Mouse (Mus musculus) intestine, embryonic 16.5 days (tissue): ENCODE results near the gene Clta. TPM values are rescaled to one million over a fixed set of nuclear protein-coding genes. Genes with fewer than 3 reads are reported as not detected.
A peak's percentile ranks its signal among the peaks of the same experiment; 100 is the strongest.

Experiments
- ATAC-seq: fragments of 200-750 bp; cut with Nextera tagmentation; 2 replicates; pipeline ENCODE4 v1.8.0; 2017; ENCODE audit warnings: moderate TSS enrichment, moderate library complexity
- H3K27ac ChIP-seq: fragments of 300-500 bp; sonication (generic); 2 replicates; pipeline ENCODE4 v1.5.1; 2014; ENCODE audit warnings: mild to moderate bottlenecking, low read length
- H3K27me3 ChIP-seq: fragments of 300-500 bp; sonication (generic); replicated peaks from 2 replicates; pipeline ENCODE4 v1.6.1; 2014; ENCODE audit warnings: low read length, control low read depth, mixed read lengths; ENCODE audit not compliant: control insufficient read depth, insufficient read depth
- H3K36me3 ChIP-seq: fragments of 300-500 bp; sonication (generic); 2 replicates; pipeline ENCODE4 v1.6.1; 2014; ENCODE audit warnings: low read length, control low read depth; ENCODE audit not compliant: control insufficient read depth, insufficient read depth
- H3K4me1 ChIP-seq: fragments of 300-500 bp; sonication (generic); 2 replicates; pipeline ENCODE4 v1.6.1; 2014; ENCODE audit warnings: low read length, control low read depth, mixed read lengths; ENCODE audit not compliant: control insufficient read depth, insufficient read depth
- H3K4me2 ChIP-seq: fragments of 300-500 bp; sonication (generic); 2 replicates; pipeline ENCODE4 v1.6.1; 2014; ENCODE audit warnings: low read depth, low read length, control low read depth
- H3K4me3 ChIP-seq: fragments of 300-500 bp; sonication (generic); 2 replicates; pipeline ENCODE4 v1.5.1; 2014; ENCODE audit warnings: mild to moderate bottlenecking, low read length
- H3K9ac ChIP-seq: fragments of 300-500 bp; sonication (generic); 2 replicates; pipeline ENCODE4 v1.6.1; 2014; ENCODE audit warnings: low read depth, low read length
- H3K9me3 ChIP-seq: fragments of 300-500 bp; sonication (generic); 2 replicates; pipeline ENCODE4 v1.6.1; 2016; ENCODE audit warnings: low read length, control low read depth; ENCODE audit not compliant: control insufficient read depth
- WGBS: fragments of 180-500 bp; shearing (Covaris S2); extraction: QIAGEN DNeasy Blood & Tissue Kit; methylation state at CpG from one replicate; pipeline ENCODE4 v1.1.7; 2014; 5-methylcytosine and 5-hydroxymethylcytosine counted together
- polyA plus RNA-seq: library from polyadenylated mRNA; unstranded; fragments of >200 nt; fragmentation: Nextera tagmentation; extraction: Ambion mirVana; gene quantifications from 2 replicates; pipeline ENCODE4 v1.2.1, GENCODE M21; 2015

The Clta gene
- polyA plus RNA-seq, 1 experiment from 2014 or later = 241 TPM

DNA sequence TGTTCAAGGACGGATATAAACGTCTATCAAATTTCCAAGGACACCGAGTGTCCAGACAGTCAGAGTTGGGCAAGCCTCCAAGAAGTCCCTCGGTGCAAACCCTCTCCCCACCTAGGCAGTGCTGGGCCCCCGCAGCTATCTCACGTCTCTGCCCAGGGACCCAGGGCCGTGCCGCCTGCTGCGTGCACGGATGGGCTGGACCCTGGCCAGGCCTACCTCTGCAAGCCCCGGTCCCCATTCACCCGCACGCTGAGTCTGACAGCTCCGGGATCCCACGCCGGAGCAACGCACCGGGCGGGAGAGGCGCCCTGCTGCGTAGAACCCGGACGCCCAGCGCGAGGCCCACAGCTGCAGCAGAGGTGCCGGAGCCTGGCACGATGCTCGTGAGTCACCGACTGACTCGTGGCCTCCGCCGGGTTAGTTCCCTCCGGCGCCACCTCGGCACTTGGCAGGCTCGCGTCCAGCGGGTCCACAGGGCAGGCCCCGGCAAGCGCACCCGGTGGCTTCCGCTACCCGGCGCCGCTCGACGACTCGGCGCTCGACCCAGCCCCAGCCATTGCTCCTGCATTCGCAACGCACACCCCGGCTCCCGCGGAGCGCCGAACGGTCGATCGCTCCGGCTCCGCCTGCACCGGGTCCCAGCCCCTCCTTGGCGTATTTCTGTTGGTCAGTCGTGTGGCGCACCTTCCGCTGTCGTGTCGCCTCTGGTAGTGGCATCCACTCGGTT is 68.1 kb downstream of the Clta start:
- Histone ChIP-seq H3K4me1 (peaks cover 19% of the 10 kb centered on the region), H3K36me3 (no peaks in the 10 kb centered on the region), H3K27ac (peak overlapping the region; percentile 83), H3K9ac (peak overlapping the region; percentile 85), H3K4me2 (peak overlapping the region; percentile 67), H3K4me3 (peak overlapping the region; percentile 75), H3K27me3 (no peaks in the 10 kb centered on the region), H3K9me3 (no peaks in the 10 kb centered on the region)
- peak; percentile 92 for ATAC-seq
- WGBS = under 1% methylated on average over 65 of the region's 70 CpGs

DNA sequence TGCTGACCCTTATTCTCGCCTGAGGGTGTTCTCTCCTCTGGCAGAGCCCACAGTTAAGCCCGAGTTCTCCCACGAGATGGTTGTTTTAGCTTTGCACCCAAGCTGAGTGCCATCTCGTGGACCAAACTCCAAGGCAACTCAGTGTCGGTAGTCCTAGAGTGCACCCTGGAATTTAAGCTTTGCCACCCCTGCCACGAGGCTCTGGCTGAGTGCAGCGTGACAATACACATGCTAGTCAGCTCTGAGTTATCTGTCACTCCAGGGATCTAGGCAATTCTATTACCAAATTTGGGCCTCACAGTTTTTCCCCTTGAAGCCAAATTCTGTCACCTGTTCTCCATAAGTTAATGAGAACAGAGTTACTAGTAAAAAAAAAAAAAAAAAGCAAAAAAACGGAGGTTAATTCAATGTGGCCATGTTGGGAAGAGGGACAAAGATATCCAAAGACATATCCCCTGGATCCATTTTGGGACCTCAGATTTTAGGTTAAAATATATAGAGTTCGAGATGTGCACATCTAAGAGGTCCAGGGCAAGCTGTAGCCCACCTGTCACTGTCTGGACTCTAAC is 68.7 kb downstream of the Clta start:
- peak; percentile 54 for ATAC-seq
- peak overlapping the region; percentile 67 for H3K4me2 ChIP-seq

GRCm38 (mm10) chr4:44073799-44074198 is 69.5 kb downstream of the Clta start:
- H3K9ac ChIP-seq = no peak overlapping the region
- peaks cover 15% of the 10 kb centered on the region for H3K4me1 ChIP-seq
- WGBS = 79% methylated on average over 3 of the region's 3 CpGs
- no peaks in the 10 kb centered on the region for H3K36me3 ChIP-seq
- no peak overlapping the region for H3K27ac ChIP-seq
- H3K9me3 ChIP-seq = no peaks in the 10 kb centered on the region
- ATAC-seq = no peak
- H3K4me3 ChIP-seq = no peak overlapping the region
- H3K27me3 ChIP-seq = no peaks in the 10 kb centered on the region
- H3K4me2 ChIP-seq = 0 out of 2 replicates have a peak overlapping the region, but pooled peaks have one; percentile 3

More for the DNA sequence above, 68.7 kb downstream of the Clta start:
- Histone ChIP-seq H3K9ac (peak overlapping the region; percentile 85), H3K36me3 (no peaks in the 10 kb centered on the region), H3K4me1 (peaks cover 15% of the 10 kb centered on the region), H3K27me3 (no peaks in the 10 kb centered on the region), H3K9me3 (no peaks in the 10 kb centered on the region), H3K4me3 (peak overlapping the region; percentile 75), H3K27ac (peak overlapping the region; percentile 83)
- WGBS = 8% methylated on average over 9 of the region's 9 CpGs

GRCm38 (mm10) chr4:44074422-44074821 is 70.2 kb downstream of the Clta start:
- H3K36me3 ChIP-seq = no peaks in the 10 kb centered on the region
- ATAC-seq = no peak
- H3K27me3 ChIP-seq = no peaks in the 10 kb centered on the region
- no peak overlapping the region for H3K4me2 ChIP-seq
- no peaks in the 10 kb centered on the region for H3K9me3 ChIP-seq
- H3K9ac ChIP-seq = no peak overlapping the region
- H3K4me1 ChIP-seq = peaks cover 15% of the 10 kb centered on the region
- WGBS = 72% methylated on average over 4 of the region's 4 CpGs
- no peak overlapping the region for H3K27ac ChIP-seq
- H3K4me3 ChIP-seq = no peak overlapping the region

DNA sequence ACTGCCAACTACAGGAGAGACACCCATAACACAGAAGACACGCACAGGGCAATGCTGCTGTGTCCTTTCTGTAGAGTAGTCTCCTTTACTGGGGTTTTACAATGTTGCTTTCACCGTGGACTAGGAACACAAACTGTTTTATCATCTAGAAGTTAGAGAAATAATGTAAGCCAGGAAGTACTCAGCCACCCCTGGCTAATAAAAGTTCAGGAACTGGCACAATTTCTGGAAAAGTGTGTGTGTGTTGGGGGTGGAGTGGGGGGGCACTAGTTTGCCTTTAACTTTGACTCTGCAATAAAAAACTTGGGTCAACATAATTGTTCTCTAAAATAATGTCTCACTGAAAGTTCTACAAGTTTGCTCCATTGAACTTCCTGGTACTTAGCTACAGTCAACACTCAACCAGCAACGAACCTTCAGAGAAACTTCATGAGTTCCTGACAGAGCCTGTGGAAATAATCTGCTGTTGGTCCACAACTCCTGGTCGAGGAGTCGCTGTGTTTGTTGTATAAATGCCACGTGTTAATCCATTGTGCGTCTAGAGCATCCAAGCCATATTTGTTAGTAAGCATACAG is 74.2 kb downstream of the Clta start:
- Histone ChIP-seq H3K27me3 (no peaks in the 10 kb centered on the region), H3K4me3 (no peak overlapping the region), H3K27ac (peak overlapping the region; percentile 61; the same call in 1 of the 2 replicates), H3K9me3 (no peaks in the 10 kb centered on the region), H3K36me3 (no peaks in the 10 kb centered on the region), H3K4me2 (no peak overlapping the region), H3K9ac (no peak overlapping the region), H3K4me1 (no peaks in the 10 kb centered on the region)
- peak; percentile 59; the same call in 1 of the 2 replicates for ATAC-seq
- 66% methylated on average over 7 of the region's 7 CpGs for WGBS

Other genes with a start within 250 kb of the Clta start
- not detected in 2 replicates for gene Olfr159, start 233.4 kb upstream of the Clta start, polyA plus RNA-seq
- gene Olfr156, start 180.6 kb upstream of the Clta start, polyA plus RNA-seq = not detected in 2 replicates
- gene Olfr157, start 164.3 kb upstream of the Clta start, polyA plus RNA-seq = not detected in 2 replicates
- not detected in 2 replicates for gene Olfr155, start 152.9 kb upstream of the Clta start, polyA plus RNA-seq
- 12.7 and 12.8 TPM in 2 replicates for gene Reck, start 128.9 kb upstream of the Clta start, polyA plus RNA-seq
- gene Glipr2, start 47.1 kb upstream of the Clta start, polyA plus RNA-seq = 69.4 and 78.5 TPM in 2 replicates
- gene Ccin, start 21.0 kb upstream of the Clta start, polyA plus RNA-seq = not detected in 2 replicates
- gene Gne, start 79.7 kb downstream of the Clta start, polyA plus RNA-seq = 50.4 and 57.2 TPM in 2 replicates
- gene Rnf38, start 229.3 kb downstream of the Clta start, polyA plus RNA-seq = 10.3 and 11.4 TPM in 2 replicates